ENCODE assay signal across 11 mouse cellular contexts in genomic region chr17:83983837-83984388, GRCm38 (mm10).
DNase-seq lines count a peak whose midpoint lies in the region; ATAC-seq and TF ChIP-seq lines count a peak whose summit lies in the region.
"Had no signal": no experiment of that assay in that cellular context is flagged by ENCODE, and none has a peak within 500 bp of the region (broad histone marks: within the 10 kb centered on the region; RNA-seq: fewer than 3 reads in every experiment).

No protein-coding gene starts in this region.

- no peak for TF ChIP-seq EP300 in heart, postnatal 0 days (IDR thresholded peaks at IDR 0.05; ENCODE audit: low read depth)

- no peak overlapping the region for H3K4me3 ChIP-seq in layer of hippocampus, adult 2 months
- H3K4me3 ChIP-seq in heart, postnatal 0 days (ENCODE audit: low read depth, low read length): no peak overlapping the region
- H3K4me3 ChIP-seq in myocyte: no peak overlapping the region

- H3K4me2 ChIP-seq in heart, postnatal 0 days (ENCODE audit: low read depth, low read length): no peak overlapping the region
- peak overlapping the region; percentile 75 for H3K4me2 ChIP-seq in myocyte (ENCODE audit: low read depth)

- H3ac ChIP-seq in myocyte (ENCODE audit: control insufficient read depth, insufficient read length): no peak overlapping the region

- no peaks in the 10 kb centered on the region for H3K79me2 ChIP-seq in myocyte (ENCODE audit: control insufficient read depth, insufficient read depth)

- TF ChIP-seq CTCF in layer of hippocampus, adult 2 months (conservative IDR thresholded peaks at IDR 0.05): peak; percentile 22; the same call in 1 of the 2 replicates
- TF ChIP-seq CTCF in heart, postnatal 0 days (IDR thresholded peaks at IDR 0.05; ENCODE audit: low read depth): no peak

- H3K36me3 ChIP-seq in heart, postnatal 0 days (replicated peaks; ENCODE audit: control insufficient read depth, insufficient read depth, low read length): no peaks in the 10 kb centered on the region
- no peaks in the 10 kb centered on the region for H3K36me3 ChIP-seq in myocyte (ENCODE audit: control insufficient read depth, insufficient read depth)

- H3K27ac ChIP-seq in layer of hippocampus, adult 2 months: no peak overlapping the region
- H3K27ac ChIP-seq in heart, postnatal 0 days (ENCODE audit: low read depth): peak overlapping the region; percentile 81

- no peak for TF ChIP-seq POLR2A in myocyte (IDR thresholded peaks at IDR 0.05; ENCODE audit: insufficient read length, low read depth)

- peaks cover 27% of the 10 kb centered on the region for H3K4me1 ChIP-seq in heart, postnatal 0 days (ENCODE audit: control insufficient read depth, insufficient read depth)

- 86% methylated on average over 9 of the region's 9 CpGs for WGBS in heart, postnatal 0 days

- H3K9me3 ChIP-seq in heart, postnatal 0 days (replicated peaks; ENCODE audit: control insufficient read depth, low read length): no peaks in the 10 kb centered on the region

- no peak for ATAC-seq in heart, postnatal 0 days (ENCODE audit: insufficient read depth, low read depth)

- intact Hi-C loops in heart, postnatal 14 days (cut with DNase I): no loop called here

- no peak overlapping the region for H3K9ac ChIP-seq in heart, postnatal 0 days (replicated peaks; ENCODE audit: low read depth, low read length)

- no peaks in the 10 kb centered on the region for H3K27me3 ChIP-seq in heart, postnatal 0 days (ENCODE audit: control insufficient read depth, insufficient read depth, low read length)
- H3K27me3 ChIP-seq in myocyte (ENCODE audit: control insufficient read depth, insufficient read depth, insufficient read length): no peaks in the 10 kb centered on the region

- DNase-seq in heart, adult 11 months: peak; percentile 94
- no peak for DNase-seq in heart, postnatal 14 days
- no peak for DNase-seq in layer of hippocampus, adult 2 months (ENCODE audit: low spot score in 2 of 2)
- no peak for DNase-seq in layer of hippocampus, adult 11-12 months (ENCODE audit: low spot score)
- no peak for DNase-seq in heart, postnatal 0 days (ENCODE audit: low spot score)
- DNase-seq in frontal cortex, postnatal 14 days (ENCODE audit: low spot score in 2 of 2): no peak
- no peak for DNase-seq in frontal cortex, postnatal 10 days (ENCODE audit: low spot score in 2 of 2)
- DNase-seq: adrenal gland, postnatal 10 days; B cell, adult 2 months; cerebellum, adult 8-10 months had no signal

TF ChIP-seq in myocyte, 11 proteins besides CTCF, POLR2A, EP300 and RAD21:
- TF ChIP-seq E2F4 (IDR thresholded peaks at IDR 0.05; ENCODE audit: insufficient read depth) (no peak), SRF (IDR thresholded peaks at IDR 0.05; ENCODE audit: control insufficient read depth, insufficient read length, low read depth) (no peak), POLR2AphosphoS2 (IDR thresholded peaks at IDR 0.05; ENCODE audit: insufficient read length, low read depth) (no peak)
